Mouse (Mus musculus) bone marrow, adult 2 months (tissue): ENCODE results near the gene Il1r2.

Experiments used
- CTCF ChIP-seq: fragments of 200-500 bp; IDR thresholded peaks from 2 replicates; pipeline ENCODE4 v1.5.1; 2011; ENCODE audit warnings: low read length, control low read depth; ENCODE audit not compliant: control insufficient read depth, insufficient read depth
- POLR2A ChIP-seq: fragments of 200-500 bp; IDR thresholded peaks from 2 replicates; pipeline ENCODE4 v1.6.1; 2011; ENCODE audit warnings: low read depth, mild to moderate bottlenecking, control low read depth, low read length, borderline replicate concordance; ENCODE audit not compliant: control insufficient read depth

- no peak for TF ChIP-seq POLR2A
- no peak for TF ChIP-seq CTCF
These were observed 36.0 kb upstream of the Il1r2 start for GRCm38 (mm10) chr1:40037831-40038230.
